8 mouse cellular contexts compared by ENCODE assay signal in genomic region chr10:128410560-128410845, GRCm38 (mm10). TPM values are rescaled to one million over a fixed set of nuclear protein-coding genes. Genes with fewer than 3 reads are reported as not detected.
A peak's percentile ranks its signal among the peaks of the same experiment; 100 is the strongest.
DNase-seq lines count a peak whose midpoint lies in the region; ATAC-seq and TF ChIP-seq lines count a peak whose summit lies in the region.

No protein-coding gene starts in this region.

- WGBS in limb, embryonic 13.5 days: 33% methylated on average over 4 of the region's 4 CpGs
- 13% methylated on average over 4 of the region's 4 CpGs for WGBS in stomach, postnatal 0 days

- no peaks in the 10 kb centered on the region for H3K9me3 ChIP-seq in limb, embryonic 13.5 days
- H3K9me3 ChIP-seq in stomach, postnatal 0 days (ENCODE audit: control insufficient read depth, low read length): no peaks in the 10 kb centered on the region

- H3K36me3 ChIP-seq in limb, embryonic 13.5 days: peaks cover 44% of the 10 kb centered on the region
- H3K36me3 ChIP-seq in stomach, postnatal 0 days (ENCODE audit: control insufficient read depth, insufficient read depth, low read length): no peaks in the 10 kb centered on the region; the same call in 1 of the 2 replicates

- TF ChIP-seq POLR2A in embryonic fibroblast, embryonic 13.5 days (IDR thresholded peaks at IDR 0.05; ENCODE audit: low read depth, low read length): peak; percentile 22

- TF ChIP-seq EP300 in stomach, postnatal 0 days (optimal IDR thresholded peaks at IDR 0.05): no peak

- TF ChIP-seq CTCF in gastrocnemius, adult 2 months (IDR thresholded peaks at IDR 0.05): no peak
- TF ChIP-seq CTCF in embryonic fibroblast, embryonic 13.5 days (IDR thresholded peaks at IDR 0.05; ENCODE audit: borderline replicate concordance, insufficient read depth, low read length): no peak
- TF ChIP-seq CTCF in stomach, postnatal 0 days (IDR thresholded peaks at IDR 0.05; ENCODE audit: low read depth): no peak

- H3K27me3 ChIP-seq in limb, embryonic 13.5 days: no peaks in the 10 kb centered on the region
- H3K27me3 ChIP-seq in stomach, postnatal 0 days (ENCODE audit: control insufficient read depth, insufficient read depth, low read length): no peaks in the 10 kb centered on the region

- H3K4me1 ChIP-seq in embryonic fibroblast, embryonic 13.5 days (ENCODE audit: control insufficient read depth, insufficient read depth, low read length): peaks cover 13% of the 10 kb centered on the region
- peaks cover 36% of the 10 kb centered on the region for H3K4me1 ChIP-seq in limb, embryonic 13.5 days
- no peaks in the 10 kb centered on the region; the same call in 1 of the 2 replicates for H3K4me1 ChIP-seq in stomach, postnatal 0 days (replicated peaks; ENCODE audit: control insufficient read depth, insufficient read depth)

- DNase-seq in gastrocnemius, adult 2 months: no peak
- DNase-seq in gastrocnemius, adult 8-10 months (ENCODE audit: low spot score in 2 of 2): no peak
- DNase-seq in 416B (ENCODE audit: low read depth): peak; percentile 82
- no peak for DNase-seq in stomach, postnatal 0 days (ENCODE audit: low spot score)
- no peak for DNase-seq in layer of hippocampus, postnatal 10 days (ENCODE audit: low spot score in 2 of 2)
- DNase-seq in frontal cortex, postnatal 25 days (ENCODE audit: low spot score in 2 of 2): no peak

- H3K4me2 ChIP-seq in limb, embryonic 13.5 days (replicated peaks): peak overlapping the region; percentile 97
- peak overlapping the region; percentile 87 for H3K4me2 ChIP-seq in stomach, postnatal 0 days (replicated peaks; ENCODE audit: low read depth)

- H3K9ac ChIP-seq in limb, embryonic 13.5 days: peak overlapping the region; percentile 87
- no peak overlapping the region for H3K9ac ChIP-seq in stomach, postnatal 0 days (ENCODE audit: low read length)

- ATAC-seq in limb, embryonic 13.5 days (ENCODE audit: low FRiP score, low read depth): no peak
- ATAC-seq in stomach, postnatal 0 days (ENCODE audit: low FRiP score, low TSS enrichment): no peak

- intact Hi-C loops in gastrocnemius, adult 2 months (cut with DNase I): loop anchor here (1.0 kb wide), 1 partner anchor 45 kb away; no protein-coding TSS in a partner anchor

- H3K4me3 ChIP-seq in gastrocnemius, adult 2 months: peak overlapping the region; percentile 70
- H3K4me3 ChIP-seq in embryonic fibroblast, embryonic 13.5 days (ENCODE audit: insufficient read depth, low read length): peak overlapping the region; percentile 58
- H3K4me3 ChIP-seq in limb, embryonic 13.5 days: peak overlapping the region; percentile 91
- peak overlapping the region; percentile 19 for H3K4me3 ChIP-seq in stomach, postnatal 0 days (ENCODE audit: low read depth, low read length)

- peak overlapping the region; percentile 92 for H3K27ac ChIP-seq in gastrocnemius, adult 2 months
- H3K27ac ChIP-seq in embryonic fibroblast, embryonic 13.5 days (ENCODE audit: insufficient read depth, low read length): peak overlapping the region; percentile 91
- H3K27ac ChIP-seq in limb, embryonic 13.5 days: peak overlapping the region; percentile 92
- H3K27ac ChIP-seq in stomach, postnatal 0 days (replicated peaks): peak overlapping the region; percentile 96

RNA-seq across cellular contexts. Expression of gene Nabp2, which starts 0.8 kb away (rescaled TPM):
- 10 to 100 TPM; 56.7 to 59.0 TPM for total RNA-seq in gastrocnemius, adult 2 months (2021)
- 10 to 100 TPM; 59.0 to 70.3 (median 63.5) TPM for total RNA-seq in gastrocnemius, adult 8-10 months (2022)
- polyA plus RNA-seq in embryonic fibroblast, embryonic 13.5 days (2011; ENCODE audit: insufficient read length, low read depth, missing spikeins): 42.0 and 44.9 TPM in 2 replicates
- polyA plus RNA-seq in limb, embryonic 13.5 days (2015; fragmentation: Nextera tagmentation; extraction: Ambion mirVana): 60.6 and 61.4 TPM in 2 replicates
- polyA plus RNA-seq in stomach, postnatal 0 days (2015; fragmentation: Nextera tagmentation; extraction: Ambion mirVana): 53.5 and 54.4 TPM in 2 replicates
- 10 to 100 TPM; 94.1 to 94.2 TPM for total RNA-seq in layer of hippocampus, postnatal 10 days (2021)

RNA-seq across cellular contexts. Expression of gene Rnf41, which starts 1.0 kb away (rescaled TPM):
- total RNA-seq in gastrocnemius, adult 2 months (2021): 10 to 100 TPM; 13.3 to 13.4 TPM
- 10 to 100 TPM; 13.6 to 14.7 (median 14.1) TPM for total RNA-seq in gastrocnemius, adult 8-10 months (2022)
- polyA plus RNA-seq in embryonic fibroblast, embryonic 13.5 days (2011; ENCODE audit: insufficient read length, low read depth, missing spikeins): 42.1 and 45.6 TPM in 2 replicates
- polyA plus RNA-seq in limb, embryonic 13.5 days (2015; fragmentation: Nextera tagmentation; extraction: Ambion mirVana): 42.3 and 43.3 TPM in 2 replicates
- polyA plus RNA-seq in stomach, postnatal 0 days (2015; fragmentation: Nextera tagmentation; extraction: Ambion mirVana): 18.9 and 20.1 TPM in 2 replicates
- 10 to 100 TPM; 76.0 to 78.2 TPM for total RNA-seq in layer of hippocampus, postnatal 10 days (2021)

RNA-seq across cellular contexts. Expression of gene Slc39a5, which starts 9.5 kb away (rescaled TPM):
- total RNA-seq in gastrocnemius, adult 2 months (2021): not detected
- not detected for total RNA-seq in gastrocnemius, adult 8-10 months (2022)
- not detected in 2 replicates for polyA plus RNA-seq in embryonic fibroblast, embryonic 13.5 days (2011; ENCODE audit: insufficient read length, low read depth, missing spikeins)
- 0.28 and 0.38 TPM in 2 replicates for polyA plus RNA-seq in limb, embryonic 13.5 days (2015; fragmentation: Nextera tagmentation; extraction: Ambion mirVana)
- polyA plus RNA-seq in stomach, postnatal 0 days (2015; fragmentation: Nextera tagmentation; extraction: Ambion mirVana): 0.75 and 0.76 TPM in 2 replicates
- under 1 TPM; 0.22 to 0.53 TPM for total RNA-seq in layer of hippocampus, postnatal 10 days (2021)

RNA-seq across cellular contexts. Expression of gene Ankrd52, which starts 33.6 kb away (rescaled TPM):
- 10 to 100 TPM; 46.7 to 58.9 TPM for total RNA-seq in gastrocnemius, adult 2 months (2021)
- total RNA-seq in gastrocnemius, adult 8-10 months (2022): 10 to 100 TPM; 38.7 to 48.8 (median 43.2) TPM
- polyA plus RNA-seq in embryonic fibroblast, embryonic 13.5 days (2011; ENCODE audit: insufficient read length, low read depth, missing spikeins): 59.1 and 63.1 TPM in 2 replicates
- polyA plus RNA-seq in limb, embryonic 13.5 days (2015; fragmentation: Nextera tagmentation; extraction: Ambion mirVana): 11.7 and 12.9 TPM in 2 replicates
- polyA plus RNA-seq in stomach, postnatal 0 days (2015; fragmentation: Nextera tagmentation; extraction: Ambion mirVana): 2.9 and 4.3 TPM in 2 replicates
- 10 to 100 TPM; 79.0 to 80.3 TPM for total RNA-seq in layer of hippocampus, postnatal 10 days (2021)

RNA-seq across cellular contexts. Expression of gene Coq10a, which starts 41.7 kb away (rescaled TPM):
- 100 to 1,000 TPM; 447 to 542 TPM for total RNA-seq in gastrocnemius, adult 2 months (2021)
- 100 to 1,000 TPM; 409 to 479 (median 445) TPM for total RNA-seq in gastrocnemius, adult 8-10 months (2022)
- polyA plus RNA-seq in embryonic fibroblast, embryonic 13.5 days (2011; ENCODE audit: insufficient read length, low read depth, missing spikeins): 20.5 and 24.6 TPM in 2 replicates
- 14.8 and 15.3 TPM in 2 replicates for polyA plus RNA-seq in limb, embryonic 13.5 days (2015; fragmentation: Nextera tagmentation; extraction: Ambion mirVana)
- polyA plus RNA-seq in stomach, postnatal 0 days (2015; fragmentation: Nextera tagmentation; extraction: Ambion mirVana): 12.9 and 13.8 TPM in 2 replicates
- total RNA-seq in layer of hippocampus, postnatal 10 days (2021): 10 to 100 TPM; 55.6 to 58.8 TPM

Comparison
In these comparisons a context has a peak if more than half of its experiments do, and no peak if none do; other contexts are left out.
1. H3K4me3 ChIP-seq: peak in every context shown above with its lines; median percentile 91 in limb, embryonic 13.5 days; 70 in gastrocnemius, adult 2 months; 58 in embryonic fibroblast, embryonic 13.5 days; 19 in stomach, postnatal 0 days.
2. RNA of gene Rnf41, which starts 1.0 kb away (total RNA-seq): 76.0 to 78.2 TPM in layer of hippocampus, postnatal 10 days; 13.6 to 14.7 TPM in gastrocnemius, adult 8-10 months and 13.3 to 13.4 TPM in gastrocnemius, adult 2 months; every median in the first group is over 4 times any median in the second.
3. Peak in every context shown above with its lines, with median percentiles within 50 percentile points of each other: H3K27ac ChIP-seq.